Comparison of ENCODE assay signal across 13 mouse cellular contexts in the genomic region with DNA sequence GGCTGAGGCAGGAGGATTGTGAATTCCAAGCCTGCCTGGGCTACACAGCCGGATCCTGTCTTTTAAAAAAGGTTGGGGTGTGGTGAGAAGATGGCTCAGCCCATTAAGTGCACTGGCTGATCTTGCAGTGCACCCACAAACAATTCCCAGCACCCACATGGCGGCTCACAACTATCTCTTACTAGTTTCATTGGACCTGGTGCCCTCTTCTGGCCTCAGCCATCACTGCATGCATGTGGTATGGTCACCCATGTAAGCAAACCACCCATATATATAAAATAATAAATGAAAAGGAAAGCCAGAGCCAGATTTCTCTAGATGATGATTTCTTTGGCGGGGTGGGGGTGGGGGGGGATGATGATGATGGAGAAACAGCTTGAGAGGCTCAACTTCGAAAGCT. TPM values are rescaled to one million over a fixed set of nuclear protein-coding genes. Genes with fewer than 3 reads are reported as not detected.
DNase-seq lines count a peak whose midpoint lies in the region; ATAC-seq and TF ChIP-seq lines count a peak whose summit lies in the region.
"Had no signal": no experiment of that assay in that cellular context is flagged by ENCODE, and none has a peak within 500 bp of the region (broad histone marks: within the 10 kb centered on the region; RNA-seq: fewer than 3 reads in every experiment).

No protein-coding gene starts in this region.

- WGBS in liver, embryonic 11.5 days: 86% methylated on average over 4 of the region's 4 CpGs
- 89% methylated on average over 4 of the region's 4 CpGs for WGBS in neural tube, embryonic 15.5 days

- no peak for ATAC-seq in liver, embryonic 11.5 days (replicated peaks; ENCODE audit: low FRiP score)
- ATAC-seq in neural tube, embryonic 15.5 days (ENCODE audit: low FRiP score): no peak

- H3K4me2 ChIP-seq in liver, embryonic 11.5 days: peak overlapping the region; percentile 98
- no peak overlapping the region for H3K4me2 ChIP-seq in neural tube, embryonic 15.5 days

- peak; percentile 36 for DNase-seq in adrenal gland, postnatal 14 days
- no peak for DNase-seq in adrenal gland, adult 8-10 months
- DNase-seq in layer of hippocampus, adult 2 months (ENCODE audit: low spot score in 2 of 2): no peak
- no peak for DNase-seq in layer of hippocampus, adult 9-11 months
- no peak for DNase-seq in liver, embryonic 11.5 days (ENCODE audit: low spot score)
- DNase-seq in embryo, embryonic 9.5 days (ENCODE audit: extremely low spot score): no peak
- DNase-seq: adrenal gland, postnatal 36 days; kidney, adult 8-10 months had no signal

- peaks cover 57% of the 10 kb centered on the region for H3K36me3 ChIP-seq in E14TG2a.4 (ENCODE audit: insufficient read depth, low read length)
- H3K36me3 ChIP-seq in liver, embryonic 11.5 days (ENCODE audit: control insufficient read depth, insufficient read depth, low read length): peaks cover 29% of the 10 kb centered on the region
- H3K36me3 ChIP-seq in neural tube, embryonic 15.5 days: peaks cover 32% of the 10 kb centered on the region

- H3K4me3 ChIP-seq in layer of hippocampus, adult 2 months: no peak overlapping the region
- H3K4me3 ChIP-seq in E14TG2a.4 (replicated peaks; ENCODE audit: low read length): no peak overlapping the region
- H3K4me3 ChIP-seq in liver, embryonic 11.5 days (ENCODE audit: low read depth, low read length): no peak overlapping the region
- H3K4me3 ChIP-seq in neural tube, embryonic 15.5 days (replicated peaks): no peak overlapping the region
- H3K4me3 ChIP-seq: heart, embryonic 13.5 days; neural tube, embryonic 13.5 days had no signal

- H3K27ac ChIP-seq in layer of hippocampus, adult 2 months: no peak overlapping the region
- H3K27ac ChIP-seq in liver, embryonic 11.5 days (ENCODE audit: low read depth, low read length): peak overlapping the region; percentile 90
- H3K27ac ChIP-seq in neural tube, embryonic 15.5 days (replicated peaks): no peak overlapping the region
- H3K27ac ChIP-seq: neural tube, embryonic 13.5 days had no signal

- H3K9me3 ChIP-seq in E14TG2a.4 (ENCODE audit: low read length): no peaks in the 10 kb centered on the region
- H3K9me3 ChIP-seq in liver, embryonic 11.5 days (ENCODE audit: control insufficient read depth, low read length): no peaks in the 10 kb centered on the region; the same call in 1 of the 2 replicates
- H3K9me3 ChIP-seq in neural tube, embryonic 15.5 days (replicated peaks): no peaks in the 10 kb centered on the region
- H3K9me3 ChIP-seq: heart, embryonic 13.5 days; neural tube, embryonic 13.5 days had no signal

- H3K4me1 ChIP-seq in E14TG2a.4 (replicated peaks; ENCODE audit: low read depth, low read length): peaks cover 74% of the 10 kb centered on the region
- peaks cover 32% of the 10 kb centered on the region for H3K4me1 ChIP-seq in liver, embryonic 11.5 days (replicated peaks; ENCODE audit: control insufficient read depth, insufficient read depth, low read length)
- H3K4me1 ChIP-seq in neural tube, embryonic 15.5 days: peaks cover 34% of the 10 kb centered on the region

- H3K9ac ChIP-seq in liver, embryonic 11.5 days (ENCODE audit: low read depth, low read length): peak overlapping the region; percentile 5; the same call in 1 of the 2 replicates
- no peak overlapping the region for H3K9ac ChIP-seq in neural tube, embryonic 15.5 days (replicated peaks)
- H3K9ac ChIP-seq: neural tube, embryonic 13.5 days had no signal

- TF ChIP-seq CTCF in layer of hippocampus, adult 2 months (conservative IDR thresholded peaks at IDR 0.05): peak; percentile 56
- TF ChIP-seq CTCF in E14TG2a.4 (conservative IDR thresholded peaks at IDR 0.05; ENCODE audit: low read length): peak; percentile 43

- H3K27me3 ChIP-seq in E14TG2a.4 (ENCODE audit: insufficient read depth, low read length): peaks cover 9% of the 10 kb centered on the region
- no peaks in the 10 kb centered on the region for H3K27me3 ChIP-seq in liver, embryonic 11.5 days (replicated peaks; ENCODE audit: control insufficient read depth, insufficient read depth, low read length)
- no peaks in the 10 kb centered on the region for H3K27me3 ChIP-seq in neural tube, embryonic 15.5 days (replicated peaks)
- H3K27me3 ChIP-seq: heart, embryonic 13.5 days; neural tube, embryonic 13.5 days had no signal

RNA-seq across cellular contexts. Expression of gene Ppp1r37, which starts 1.6 kb away (rescaled TPM):
- 58.8 and 64.2 TPM in 2 replicates for total RNA-seq in adrenal gland, postnatal 14 days (2021)
- 10 to 100 TPM; 68.3 to 88.3 (median 81.8) TPM for total RNA-seq in adrenal gland, adult 8-10 months (2022)
- 100 to 1,000 TPM; 116 to 118 TPM for total RNA-seq in layer of hippocampus, adult 2 months (2021)
- polyA plus RNA-seq in liver, embryonic 11.5 days (2014; fragmentation: Nextera tagmentation; extraction: Ambion mirVana): 2.9 and 3.1 TPM in 2 replicates
- 41.0 and 42.3 TPM in 2 replicates for polyA plus RNA-seq in neural tube, embryonic 15.5 days (2015; fragmentation: Nextera tagmentation; extraction: Ambion mirVana)

RNA-seq across cellular contexts. Expression of gene Zfp296, which starts 12.6 kb away (rescaled TPM):
- total RNA-seq in adrenal gland, postnatal 14 days (2021): 0.44 and 1.1 TPM in 2 replicates
- under 1 TPM; 0.52 to 0.68 (median 0.57) TPM for total RNA-seq in adrenal gland, adult 8-10 months (2022)
- under 1 TPM; 0.81 to 0.95 TPM for total RNA-seq in layer of hippocampus, adult 2 months (2021)
- polyA plus RNA-seq in liver, embryonic 11.5 days (2014; fragmentation: Nextera tagmentation; extraction: Ambion mirVana): 2.3 and 2.4 TPM in 2 replicates
- polyA plus RNA-seq in neural tube, embryonic 15.5 days (2015; fragmentation: Nextera tagmentation; extraction: Ambion mirVana): 0.23 and 0.61 TPM in 2 replicates

RNA-seq across cellular contexts. Expression of gene Gemin7, which starts 12.9 kb away (rescaled TPM):
- total RNA-seq in adrenal gland, postnatal 14 days (2021): 59.3 and 65.4 TPM in 2 replicates
- 10 to 100 TPM; 76.9 to 94.1 (median 85.1) TPM for total RNA-seq in adrenal gland, adult 8-10 months (2022)
- 10 to 100 TPM; 38.8 to 43.9 TPM for total RNA-seq in layer of hippocampus, adult 2 months (2021)
- polyA plus RNA-seq in liver, embryonic 11.5 days (2014; fragmentation: Nextera tagmentation; extraction: Ambion mirVana): 133 and 142 TPM in 2 replicates
- 145 and 154 TPM in 2 replicates for polyA plus RNA-seq in neural tube, embryonic 15.5 days (2015; fragmentation: Nextera tagmentation; extraction: Ambion mirVana)

RNA-seq across cellular contexts. Expression of gene Clasrp, which starts 39.8 kb away (rescaled TPM):
- 36.9 and 52.2 TPM in 2 replicates for total RNA-seq in adrenal gland, postnatal 14 days (2021)
- 10 to 100 TPM; 29.5 to 92.6 (median 50.4) TPM for total RNA-seq in adrenal gland, adult 8-10 months (2022)
- total RNA-seq in layer of hippocampus, adult 2 months (2021): 100 to 1,000 TPM in 1 of 2 experiments, 10 to 100 TPM in 1; 95.4 to 112 TPM
- polyA plus RNA-seq in liver, embryonic 11.5 days (2014; fragmentation: Nextera tagmentation; extraction: Ambion mirVana): 33.4 and 45.5 TPM in 2 replicates
- polyA plus RNA-seq in neural tube, embryonic 15.5 days (2015; fragmentation: Nextera tagmentation; extraction: Ambion mirVana): 51.0 and 61.5 TPM in 2 replicates

RNA-seq across cellular contexts. Expression of gene Nkpd1, which starts 46.8 kb away (rescaled TPM):
- total RNA-seq in adrenal gland, postnatal 14 days (2021): 0.15 and 0.83 TPM in 2 replicates
- total RNA-seq in adrenal gland, adult 8-10 months (2022): under 1 TPM in 2 of 4 experiments, not detected in 2; 0.13 to 0.31 TPM
- under 1 TPM; 0.38 to 0.71 TPM for total RNA-seq in layer of hippocampus, adult 2 months (2021)
- not detected in 2 replicates for polyA plus RNA-seq in liver, embryonic 11.5 days (2014; fragmentation: Nextera tagmentation; extraction: Ambion mirVana)
- polyA plus RNA-seq in neural tube, embryonic 15.5 days (2015; fragmentation: Nextera tagmentation; extraction: Ambion mirVana): 1.2 and 1.5 TPM in 2 replicates
- total RNA-seq: megakaryocyte, adult 5-6 weeks had no signal
- polyA plus RNA-seq: heart, embryonic 13.5 days had no signal
